Mouse (Mus musculus) ES-E14 (cell line): ENCODE results near the gene Cmah.

Experiments
- CHD2 ChIP-seq: IDR thresholded peaks from 2 replicates; pipeline ENCODE4 v1.6.1; 2014; ENCODE audit warnings: mild to moderate bottlenecking, low read depth, low read length, inconsistent platforms
- HCFC1 ChIP-seq: IDR thresholded peaks from 2 replicates; pipeline ENCODE4 v1.6.1; 2012; ENCODE audit warnings: low read length, inconsistent platforms, borderline replicate concordance; ENCODE audit not compliant: insufficient read depth
- MAFK ChIP-seq: IDR thresholded peaks from 2 replicates; pipeline ENCODE4 v1.6.1; 2014; ENCODE audit warnings: mild to moderate bottlenecking, low read depth, low read length, inconsistent platforms; ENCODE audit not compliant: insufficient read depth
- ZC3H11A ChIP-seq: IDR thresholded peaks from 2 replicates; pipeline ENCODE4 v1.6.1; 2012; ENCODE audit warnings: low read depth, mild to moderate bottlenecking, inconsistent platforms, low read length, borderline replicate concordance
- ZNF384 ChIP-seq: IDR thresholded peaks from 2 replicates; pipeline ENCODE4 v1.6.1; 2012; ENCODE audit warnings: low read depth, low read length, inconsistent platforms

DNA sequence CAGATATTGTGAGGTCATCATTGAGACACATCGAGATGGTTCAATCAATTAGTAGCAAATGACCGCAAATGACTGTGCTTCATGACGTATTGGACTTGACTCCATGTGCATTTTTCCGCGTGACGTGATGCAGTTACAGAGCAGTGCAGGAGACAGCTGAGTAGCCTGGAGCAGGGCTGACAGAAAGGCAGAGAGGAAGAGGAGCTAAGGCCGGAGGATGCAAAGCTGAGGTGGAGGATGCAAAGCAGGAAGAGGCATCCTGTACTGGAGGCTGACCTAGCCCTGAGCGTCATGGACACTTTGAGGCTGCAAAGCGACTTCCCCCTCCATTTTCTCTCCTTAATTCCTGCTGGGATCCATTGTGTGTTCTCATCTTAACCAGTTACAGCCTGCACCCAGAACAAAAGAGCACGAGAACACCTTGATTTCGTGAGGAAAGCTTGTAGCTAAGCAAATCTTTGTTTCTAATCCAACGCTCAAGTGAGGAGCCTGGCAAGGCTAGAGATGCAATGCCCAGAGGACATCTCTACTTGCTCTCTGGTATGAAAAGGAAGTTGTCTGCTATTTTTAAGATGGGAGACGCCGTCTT, 184.8 kb downstream of the Cmah start:
- TF ChIP-seq ZC3H11A = no peak
- no peak for TF ChIP-seq HCFC1
- TF ChIP-seq MAFK = no peak
- TF ChIP-seq ZNF384 = no peak
- TF ChIP-seq CHD2 = no peak
